Mouse (Mus musculus) left cerebral cortex, adult 2 months (tissue): Measurements from ENCODE around the gene Cdc37. TPM values are rescaled to one million over a fixed set of nuclear protein-coding genes. Genes with fewer than 3 reads are reported as not detected.

Experiments used
- DNase-seq, 2 experiments: peaks; one replicate each; pipeline ENCODE4 v3.0.0; 2021 to 2022; ENCODE audit warnings: low spot score in 2 of 2, mixed read lengths in 1 of 2; ENCODE audit errors: extremely low spot score in 1 of 2
- H3K27ac ChIP-seq: fragments of 200-600 bp; 2 replicates; pipeline ENCODE4 v1.8.1; 2022
- H3K4me3 ChIP-seq: fragments of 200-600 bp; 2 replicates; pipeline ENCODE4 v1.8.1; 2022
- CTCF ChIP-seq: fragments of 200-600 bp; IDR thresholded peaks from 2 replicates; pipeline ENCODE4 v1.8.1; 2022; ENCODE audit warnings: antibody characterized with exemption, mild to moderate bottlenecking, moderate library complexity
- intact Hi-C: fragments of 180-260 bp; cut with DNase I; formaldehyde crosslinking; loops from one replicate; pipeline ENCODE4 v1.15.1; 2025
- total RNA-seq, 2 experiments: library from RNA; stranded (reverse); gene quantifications; 2 replicates each; pipeline ENCODE4 v1.2.3; 2021

Cdc37 gene
- total RNA-seq, 2 experiments from 2014 or later: 141 to 143 TPM

- DNase-seq: no peak
- TF ChIP-seq CTCF: no peak
- intact Hi-C loops: no loop called here
- Histone ChIP-seq H3K4me3 (no peak overlapping the region), H3K27ac (no peak overlapping the region)
These were observed 42.1 kb downstream of the Cdc37 start for GRCm38 (mm10) chr9:21107607-21108237.

DNA sequence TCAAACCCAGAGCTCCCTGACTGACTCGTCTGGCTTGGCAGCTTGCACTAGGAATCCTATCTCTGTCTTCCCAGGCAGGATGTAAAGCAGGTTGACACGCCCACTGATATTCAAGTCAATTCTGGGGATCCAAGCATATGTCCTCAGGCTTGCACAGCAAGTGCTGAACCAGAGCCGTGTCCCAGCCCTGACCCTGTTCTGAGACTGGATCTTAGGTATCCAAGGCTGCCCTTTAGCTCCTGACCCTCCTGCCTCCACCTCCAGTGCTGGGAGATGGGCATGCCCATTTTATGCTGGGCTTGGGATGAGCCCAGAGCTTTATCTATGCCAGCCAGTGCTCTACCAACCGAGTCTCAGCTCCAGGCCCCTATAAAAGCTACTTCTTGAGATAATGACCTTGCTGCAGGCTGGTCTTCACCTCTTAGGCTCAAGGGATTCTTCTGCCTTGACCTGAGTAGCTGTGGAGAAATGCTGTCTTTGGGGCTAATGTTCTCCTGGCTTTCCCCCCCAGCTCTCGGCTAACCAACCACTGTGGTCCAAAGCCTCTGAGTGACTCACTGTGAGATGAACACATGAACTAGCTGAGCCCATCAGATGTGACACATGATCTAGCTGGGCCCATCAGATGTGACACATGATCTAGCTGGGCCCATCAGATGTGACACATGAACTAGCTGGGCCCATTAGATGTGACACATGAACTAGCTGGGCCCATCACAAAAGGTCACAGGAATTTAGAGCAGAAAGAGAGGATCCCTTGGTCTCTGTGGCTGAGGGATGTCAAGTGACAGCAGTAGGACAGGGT is 43.8 kb downstream of the Cdc37 start:
- Histone ChIP-seq H3K27ac (no peak overlapping the region; the same call in 1 of the 2 replicates), H3K4me3 (no peak overlapping the region)
- DNase-seq: no peak
- TF ChIP-seq CTCF: no peak
- intact Hi-C loops: no loop called here

- Histone ChIP-seq H3K4me3 (no peak overlapping the region), H3K27ac (no peak overlapping the region)
- TF ChIP-seq CTCF: no peak
- intact Hi-C loops: no loop called here
- DNase-seq: no peak
These were observed 45.0 kb downstream of the Cdc37 start for GRCm38 (mm10) chr9:21104814-21105213.

DNA sequence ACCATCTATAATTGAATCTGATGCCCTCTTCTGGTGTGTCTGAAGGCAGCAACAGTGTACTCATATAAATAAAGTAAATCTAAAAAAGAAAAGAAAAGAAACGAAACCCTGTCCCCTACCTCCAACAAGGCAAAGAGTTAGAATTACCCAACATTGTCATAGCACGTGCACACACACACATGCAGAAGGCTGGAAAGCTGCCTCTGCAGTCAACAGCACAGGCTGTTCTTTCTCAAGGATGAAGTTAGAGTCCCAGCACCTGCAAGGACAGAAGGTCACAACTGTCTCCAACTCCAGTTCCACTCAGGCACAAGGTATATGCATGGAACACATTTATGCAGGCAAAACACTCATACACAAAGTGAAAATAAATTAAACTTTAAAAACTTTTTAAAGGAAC is 47.7 kb downstream of the Cdc37 start:
- no peak for TF ChIP-seq CTCF
- intact Hi-C loops: no loop called here
- no peak for DNase-seq
- no peak overlapping the region for H3K4me3 ChIP-seq
- H3K27ac ChIP-seq: no peak overlapping the region

DNA sequence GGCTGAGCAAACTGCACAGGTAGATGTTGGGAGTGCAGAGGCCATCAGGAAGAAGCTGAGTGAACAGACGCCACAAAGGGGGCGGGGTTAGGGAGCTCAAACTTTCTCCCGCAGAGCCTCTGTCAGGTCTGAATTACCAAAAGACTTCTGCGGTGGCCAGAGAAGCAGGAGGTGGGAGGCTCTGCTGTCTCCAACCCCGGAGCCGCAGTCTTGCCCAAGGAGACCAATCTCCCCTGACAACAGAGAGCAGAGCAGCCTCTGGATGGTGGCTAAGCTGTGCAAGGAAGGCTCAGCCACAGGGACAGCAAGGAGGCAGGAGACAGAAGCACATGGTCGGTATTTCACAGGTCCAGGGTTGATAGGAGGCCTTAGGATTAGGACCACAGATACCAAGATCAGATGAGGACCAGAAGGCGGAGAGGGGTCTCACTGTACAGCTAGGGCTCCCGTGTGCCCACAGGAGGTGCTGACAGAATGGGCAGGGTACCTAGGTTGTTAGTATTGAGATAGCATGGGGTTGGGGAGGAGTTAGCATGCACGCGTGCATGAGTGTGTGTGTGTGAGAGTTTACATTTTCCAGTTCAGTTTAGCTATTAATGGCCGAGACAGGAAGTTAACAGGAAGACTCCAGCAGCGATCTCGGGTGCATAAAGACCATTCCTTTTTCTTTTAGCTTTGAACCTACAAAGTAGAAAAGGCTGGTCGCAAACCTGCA is 49.2 kb downstream of the Cdc37 start:
- intact Hi-C loops: no loop called here
- no peak for DNase-seq
- TF ChIP-seq CTCF: no peak
- H3K4me3 ChIP-seq: no peak overlapping the region
- no peak overlapping the region for H3K27ac ChIP-seq

DNA sequence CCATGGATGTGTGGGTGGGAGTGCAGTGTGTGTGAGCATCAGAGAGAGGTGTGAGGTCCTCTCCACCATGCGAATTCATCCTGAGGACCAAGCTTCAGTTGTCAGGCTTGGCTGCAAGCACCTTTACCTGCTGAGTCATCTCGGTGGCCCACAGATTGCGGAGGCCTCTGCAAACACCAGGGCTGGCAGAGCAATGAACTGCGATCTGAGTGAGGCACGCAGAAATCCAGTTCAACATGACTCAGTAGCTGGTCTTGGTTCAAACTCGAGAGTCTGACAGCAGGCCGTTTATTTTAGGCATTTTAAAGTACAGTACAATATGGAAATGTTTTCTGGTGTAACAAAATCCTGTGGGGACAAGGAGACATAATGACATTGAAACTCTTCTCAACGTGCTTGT is 52.0 kb downstream of the Cdc37 start:
- Histone ChIP-seq H3K4me3 (no peak overlapping the region), H3K27ac (peak overlapping the region; percentile 73)
- DNase-seq: peak; percentile 50 to 65
- intact Hi-C loops: no loop called here
- no peak for TF ChIP-seq CTCF

DNA sequence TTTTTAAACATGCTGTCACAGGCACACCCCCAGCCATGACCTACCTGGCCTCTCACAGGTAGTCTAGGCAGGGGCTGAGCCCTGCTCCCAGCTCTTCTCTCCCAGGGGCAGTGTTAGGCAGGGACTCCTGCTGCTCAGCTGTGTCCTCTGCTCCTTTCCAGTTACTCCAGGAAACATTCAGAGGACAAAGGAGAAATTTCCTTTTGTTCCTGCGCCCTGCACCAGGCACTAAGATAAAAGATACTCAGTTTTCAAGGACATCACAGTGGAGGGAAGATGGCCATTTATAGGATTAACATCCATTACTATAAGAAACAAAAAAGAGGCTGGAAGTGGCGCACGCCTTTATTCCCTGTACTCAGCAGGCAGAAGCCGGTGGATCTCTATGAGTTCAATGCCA is 53.8 kb downstream of the Cdc37 start:
- DNase-seq: no peak
- H3K4me3 ChIP-seq: no peak overlapping the region
- intact Hi-C loops: no loop called here
- no peak for TF ChIP-seq CTCF
- no peak overlapping the region for H3K27ac ChIP-seq

- no peak for DNase-seq
- no peak overlapping the region for H3K4me3 ChIP-seq
- intact Hi-C loops: loop anchor here (5.0 kb wide), 1 partner anchor 61 kb away; the partner anchor contains the start of gene Icam5
- H3K27ac ChIP-seq: no peak overlapping the region
- no peak for TF ChIP-seq CTCF
These were observed 56.4 kb downstream of the Cdc37 start for GRCm38 (mm10) chr9:21093423-21093822.

DNA sequence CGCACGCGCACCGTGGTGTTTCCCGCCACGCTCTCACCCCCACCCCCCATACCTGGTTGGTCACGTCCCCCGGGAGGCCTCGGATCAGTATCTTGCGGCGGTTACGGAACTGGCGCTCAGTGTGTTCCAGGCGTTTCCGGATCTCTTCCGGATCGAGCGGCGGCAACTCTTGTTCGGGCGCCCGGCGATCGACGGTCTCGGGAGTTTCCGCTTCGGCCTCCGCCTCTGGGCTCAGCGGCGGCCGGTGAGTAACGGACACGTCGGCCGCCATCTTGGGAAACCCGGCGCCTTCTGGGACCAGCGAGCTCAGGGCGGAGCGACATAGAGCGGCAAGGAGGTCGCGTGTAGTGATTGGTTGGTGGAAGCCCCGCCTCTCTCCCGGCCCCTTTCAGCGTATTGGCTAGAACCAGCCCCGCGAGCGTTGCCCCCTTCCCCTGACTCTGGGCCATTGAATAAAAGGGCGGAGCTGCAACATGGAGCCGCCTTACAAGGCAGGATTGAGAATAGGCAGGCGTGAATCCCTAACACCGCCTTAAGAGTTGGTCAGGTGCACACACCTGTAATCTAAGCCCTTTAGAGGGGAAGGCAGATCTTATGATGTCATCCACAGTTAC is 58.0 kb downstream of the Cdc37 start, which contains the start of the genes Gm38431 and Raver1:
Gene Gm38431 (minus strand): TSS at position 291 of the 614 bp plus-strand sequence.
Gene Raver1 (minus strand): TSS at position 302 of the 614 bp plus-strand sequence.
- peak within 1 kb of the TSS; percentile 89 for H3K27ac ChIP-seq
- intact Hi-C loops: loop anchor here (5.0 kb wide), 1 partner anchor 60 kb away; the partner anchor contains the start of gene Icam5
- no peak for TF ChIP-seq CTCF
- peak; percentile 94 to 97 for DNase-seq
- peak within 1 kb of the TSS; percentile 84 for H3K4me3 ChIP-seq

DNA sequence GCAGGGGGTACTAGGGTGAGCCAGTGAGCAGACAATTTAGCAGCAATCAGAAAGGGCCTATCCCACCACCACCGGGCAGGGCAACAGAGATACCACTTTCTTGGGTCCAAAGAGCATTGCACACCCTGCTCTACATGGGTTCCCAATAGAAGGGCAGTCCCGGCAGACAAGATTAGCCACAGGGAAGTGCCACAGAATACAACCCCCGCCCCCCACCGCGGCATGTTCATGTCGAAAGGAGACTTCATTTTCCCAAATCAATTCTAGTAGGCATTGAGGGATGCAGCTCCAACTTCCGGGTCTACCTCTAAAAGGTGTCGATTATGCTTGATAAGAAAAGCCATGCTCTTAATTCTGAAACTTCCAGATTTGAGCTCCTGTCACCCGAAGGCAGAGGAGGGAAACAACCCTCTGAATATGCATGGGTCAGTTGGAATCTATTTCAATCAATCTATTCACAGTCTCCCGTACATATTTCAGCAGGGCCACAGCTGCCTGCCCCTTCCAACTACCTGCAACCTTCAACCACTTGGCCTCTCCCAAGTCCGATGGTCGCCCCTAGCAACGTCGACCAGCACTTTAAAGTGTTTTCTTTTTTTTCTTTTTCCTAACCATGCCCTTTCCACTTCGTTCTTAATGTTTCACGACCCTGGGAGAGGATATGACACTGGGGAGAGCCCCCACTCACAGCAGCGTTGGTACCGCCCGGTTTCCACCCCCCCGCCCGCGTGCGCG is 58.6 kb downstream of the Cdc37 start:
- no peak for DNase-seq
- TF ChIP-seq CTCF: no peak
- intact Hi-C loops: loop anchor here (5.0 kb wide), 1 partner anchor 59 kb away; the partner anchor contains the start of gene Icam5
- Histone ChIP-seq H3K27ac (peak overlapping the region; percentile 89), H3K4me3 (peak overlapping the region; percentile 84)

GRCm38 (mm10) chr9:21090537-21090936 is 59.2 kb downstream of the Cdc37 start:
- TF ChIP-seq CTCF: no peak
- no peak for DNase-seq
- intact Hi-C loops: loop anchor here (5.0 kb wide), 1 partner anchor 58 kb away; the partner anchor contains the start of gene Icam5
- no peak overlapping the region for H3K27ac ChIP-seq
- peak overlapping the region; percentile 84 for H3K4me3 ChIP-seq
